Mouse (Mus musculus) kidney, postnatal 25 days (tissue): Measurements from ENCODE around the gene Tmtc1.

Source experiments
- DNase-seq, 2 experiments: peaks; one replicate each; pipeline ENCODE4 v3.0.0; 2021; ENCODE audit warnings: mixed read lengths in 2 of 2

Tmtc1 gene

GRCm38 (mm10) chr6:148366629-148367028 lies 77.6 kb downstream of the Tmtc1 start:
- DNase-seq = no peak

- DNase-seq = no peak
Observed at GRCm38 (mm10) chr6:148363162-148363561, 81.0 kb downstream of the Tmtc1 start.

- DNase-seq = peak in 1 of 2 experiments; percentile 43
Observed at GRCm38 (mm10) chr6:148362475-148362874, 81.7 kb downstream of the Tmtc1 start.

- DNase-seq = no peak
Observed at GRCm38 (mm10) chr6:148359348-148359905, 84.8 kb downstream of the Tmtc1 start.

GRCm38 (mm10) chr6:148358580-148359246 lies 85.5 kb downstream of the Tmtc1 start:
- DNase-seq = no peak

GRCm38 (mm10) chr6:148356141-148356540 lies 88.0 kb downstream of the Tmtc1 start:
- DNase-seq = no peak

- peak; percentile 68 to 80 for DNase-seq
Observed at GRCm38 (mm10) chr6:148354509-148355474, 89.4 kb downstream of the Tmtc1 start.

- DNase-seq = no peak
Observed at GRCm38 (mm10) chr6:148354151-148354508, 90.1 kb downstream of the Tmtc1 start.

GRCm38 (mm10) chr6:148345001-148345400 lies 99.2 kb downstream of the Tmtc1 start:
- no peak for DNase-seq

- no peak for DNase-seq
Observed at GRCm38 (mm10) chr6:148342191-148342590, 102.0 kb downstream of the Tmtc1 start.

GRCm38 (mm10) chr6:148341765-148342164 lies 102.4 kb downstream of the Tmtc1 start:
- no peak for DNase-seq

GRCm38 (mm10) chr6:148338326-148338957 lies 105.7 kb downstream of the Tmtc1 start:
- DNase-seq = no peak

- no peak for DNase-seq
Observed at GRCm38 (mm10) chr6:148336290-148336955, 107.8 kb downstream of the Tmtc1 start.

GRCm38 (mm10) chr6:148331916-148332315 lies 112.3 kb downstream of the Tmtc1 start:
- DNase-seq = no peak

- no peak for DNase-seq
Observed at GRCm38 (mm10) chr6:148329976-148330375, 114.2 kb downstream of the Tmtc1 start.

- DNase-seq = no peak
Observed at GRCm38 (mm10) chr6:148328928-148329327, 115.3 kb downstream of the Tmtc1 start.

GRCm38 (mm10) chr6:148328130-148328529 lies 116.1 kb downstream of the Tmtc1 start:
- DNase-seq = no peak

GRCm38 (mm10) chr6:148318736-148319135 lies 125.5 kb downstream of the Tmtc1 start:
- no peak for DNase-seq

- no peak for DNase-seq
Observed at GRCm38 (mm10) chr6:148315571-148316080, 128.6 kb downstream of the Tmtc1 start.

- no peak for DNase-seq
Observed at GRCm38 (mm10) chr6:148315106-148315505, 129.1 kb downstream of the Tmtc1 start.

- DNase-seq = no peak
Observed at GRCm38 (mm10) chr6:148310981-148311380, 133.2 kb downstream of the Tmtc1 start.

- no peak for DNase-seq
Observed at GRCm38 (mm10) chr6:148305821-148306220, 138.4 kb downstream of the Tmtc1 start.
